Mouse (Mus musculus) erythroblast, embryonic 14.5 days (primary cell): Measurements from ENCODE around the gene 1110059E24Rik.

Source experiments
- GATA1 ChIP-seq: IDR thresholded peaks from 2 replicates; pipeline ENCODE4 v1.6.1; 2012; ENCODE audit warnings: low read length, inconsistent platforms, mixed read lengths
- TAL1 ChIP-seq: IDR thresholded peaks from 3 replicates; pipeline ENCODE4 v1.6.1; 2012; ENCODE audit warnings: low read length, inconsistent platforms, mixed read lengths

GRCm38 (mm10) chr19:21562996-21563395, 89.8 kb downstream of the 1110059E24Rik start:
- no peak for TF ChIP-seq GATA1
- no peak for TF ChIP-seq TAL1
